Mouse (Mus musculus): ENCODE measurements around the gene Otud4. TPM values are rescaled to one million over a fixed set of nuclear protein-coding genes. Genes with fewer than 3 reads are reported as not detected.
"Not testable (repeated sequence)": the region's sequence is repeated elsewhere in the genome, so short reads cannot be mapped to it uniquely, and the experiment has no call there.

The Otud4 gene
- polyA plus RNA-seq (2016; fragmentation: Nextera tagmentation; extraction: Ambion mirVana): 15.4 and 16.6 TPM in 2 replicates

DNA sequence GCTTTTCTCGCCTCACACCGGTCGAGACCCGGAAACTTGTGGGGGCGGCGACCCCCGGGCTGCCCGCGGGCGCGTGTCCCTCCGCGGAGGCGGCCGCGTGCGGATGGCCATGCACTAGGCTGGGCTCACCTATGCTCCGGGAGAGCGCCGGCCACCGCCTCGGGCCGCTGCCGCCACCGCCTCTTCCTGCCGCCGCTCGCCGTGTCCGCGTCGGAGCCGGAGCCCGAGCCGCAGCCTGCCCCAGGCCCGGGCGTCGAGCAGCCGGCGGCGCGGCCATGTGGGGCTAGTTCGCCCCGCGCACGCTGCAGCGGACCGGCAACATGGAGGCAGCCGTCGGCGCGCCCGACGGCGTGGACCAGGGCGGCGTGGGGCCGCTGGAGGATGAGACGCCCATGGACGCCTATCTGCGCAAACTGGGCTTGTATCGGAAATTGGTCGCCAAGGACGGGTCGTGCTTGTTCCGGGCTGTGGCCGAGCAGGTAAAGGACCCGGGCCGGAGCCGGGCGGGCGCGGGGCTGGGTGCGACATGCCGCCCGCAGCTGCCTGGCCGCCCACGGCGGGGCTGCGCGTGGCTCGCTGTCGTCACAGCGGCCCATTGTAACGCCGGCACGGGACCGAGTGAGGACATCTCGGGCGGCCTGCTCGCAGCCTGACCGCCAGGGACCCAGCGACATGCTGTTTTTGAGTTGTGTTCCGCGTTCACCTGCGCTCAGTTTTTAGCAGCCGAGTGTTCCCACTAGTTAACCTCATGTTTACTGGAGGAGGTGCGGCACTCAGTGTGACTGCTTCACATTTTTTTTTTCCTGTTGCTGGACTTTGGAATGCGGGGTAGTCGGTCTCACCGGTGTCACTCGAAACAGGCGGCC lies at the start of gene Otud4:
Gene Otud4, plus strand, starts transcription at position 33 of the 866 bp plus-strand sequence.
- Histone ChIP-seq H3K9me3 (replicated peaks) (no peaks in the 10 kb centered on the region), H3K27ac (peak within 1 kb of the TSS; percentile 98), H3K4me3 (peak within 1 kb of the TSS; percentile 76), H3K4me1 (peaks cover 27% of the 10 kb centered on the region), H3K36me3 (peaks cover 20% of the 10 kb centered on the region), H3K27me3 (ENCODE audit: low read depth, poor library complexity, severe bottlenecking) (no peaks in the 10 kb centered on the region)
- DNase-seq (ENCODE audit: low spot score): no peak
- under 1% methylated on average over 103 of the region's 103 CpGs for WGBS

DNA sequence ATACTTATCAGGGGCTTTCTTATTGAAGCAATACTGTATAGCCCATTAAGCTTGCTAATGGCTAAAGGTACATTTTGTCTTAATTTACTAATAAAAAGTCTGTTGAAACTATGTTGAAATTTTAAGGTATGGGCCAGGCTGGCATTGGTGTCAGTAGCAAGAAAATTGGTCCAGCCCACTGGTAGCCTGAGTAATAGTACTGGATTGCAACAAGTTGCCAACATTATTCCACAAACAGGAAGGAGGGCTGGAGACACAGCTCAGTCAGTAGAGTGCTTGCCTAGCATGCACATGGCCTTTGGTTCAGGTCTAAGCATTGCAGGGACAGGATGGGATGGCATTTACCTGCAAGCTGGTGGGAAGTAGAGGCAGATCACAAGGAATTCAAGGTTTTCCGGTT lies 38.5 kb upstream of the Otud4 start:
- WGBS: 81% methylated on average over 1 of the region's 1 CpGs
- Histone ChIP-seq H3K4me3 (no peak overlapping the region), H3K27me3 (ENCODE audit: low read depth, poor library complexity, severe bottlenecking) (no peaks in the 10 kb centered on the region), H3K4me1 (no peaks in the 10 kb centered on the region), H3K36me3 (no peaks in the 10 kb centered on the region), H3K9me3 (replicated peaks) (no peaks in the 10 kb centered on the region), H3K27ac (no peak overlapping the region)
- DNase-seq (ENCODE audit: low spot score): no peak

DNA sequence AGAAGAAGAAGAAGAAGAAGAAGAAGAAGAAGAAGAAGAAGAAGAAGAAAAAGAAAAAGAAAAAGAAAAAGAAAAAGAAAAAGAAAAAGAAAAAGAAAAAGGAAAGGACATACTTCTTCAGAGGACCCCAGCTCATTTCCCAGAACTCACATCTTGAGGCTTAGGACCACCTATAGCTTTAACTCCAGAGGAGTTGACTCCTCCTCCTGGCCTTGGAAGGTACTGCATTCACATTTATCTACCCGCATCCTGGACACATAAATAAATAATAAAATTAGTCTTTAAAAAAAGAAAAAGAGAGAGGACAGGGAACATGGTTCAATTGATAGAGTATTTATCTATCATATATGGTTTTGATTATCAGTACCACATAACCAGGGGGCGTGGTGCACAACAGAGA lies 36.2 kb upstream of the Otud4 start:
- not testable (repeated sequence) for DNase-seq (ENCODE audit: low spot score); H3K9me3 ChIP-seq (replicated peaks)
- 34% methylated on average over 2 of the region's 2 CpGs for WGBS

DNA sequence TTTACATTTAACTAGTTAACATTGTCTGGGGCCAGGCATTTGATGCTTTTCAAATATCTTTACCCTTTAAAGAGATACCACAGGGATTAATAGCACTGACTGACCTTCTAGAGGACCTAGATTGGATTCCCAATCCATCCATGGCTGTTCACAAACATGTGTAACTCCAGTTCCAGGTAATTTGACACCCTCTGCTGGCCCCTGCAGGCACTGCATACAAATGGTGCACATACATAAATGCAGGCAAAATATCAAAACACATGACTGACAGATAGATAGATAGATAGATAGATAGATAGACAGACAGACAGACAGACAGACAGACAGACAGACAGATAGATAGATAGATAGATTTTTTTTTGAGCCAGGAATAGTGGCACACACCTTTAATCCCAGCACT lies 33.2 kb upstream of the Otud4 start:
- Histone ChIP-seq H3K27ac (no peak overlapping the region), H3K9me3 (replicated peaks) (no peaks in the 10 kb centered on the region), H3K27me3 (ENCODE audit: low read depth, poor library complexity, severe bottlenecking) (no peaks in the 10 kb centered on the region), H3K36me3 (no peaks in the 10 kb centered on the region), H3K4me3 (no peak overlapping the region), H3K4me1 (no peaks in the 10 kb centered on the region)
- DNase-seq (ENCODE audit: low spot score): no peak

More for the DNA sequence above, 36.2 kb upstream of the Otud4 start:
- not testable (repeated sequence) for H3K4me3 ChIP-seq; H3K27me3 ChIP-seq (ENCODE audit: low read depth, poor library complexity, severe bottlenecking); H3K27ac ChIP-seq; H3K36me3 ChIP-seq; H3K4me1 ChIP-seq

DNA sequence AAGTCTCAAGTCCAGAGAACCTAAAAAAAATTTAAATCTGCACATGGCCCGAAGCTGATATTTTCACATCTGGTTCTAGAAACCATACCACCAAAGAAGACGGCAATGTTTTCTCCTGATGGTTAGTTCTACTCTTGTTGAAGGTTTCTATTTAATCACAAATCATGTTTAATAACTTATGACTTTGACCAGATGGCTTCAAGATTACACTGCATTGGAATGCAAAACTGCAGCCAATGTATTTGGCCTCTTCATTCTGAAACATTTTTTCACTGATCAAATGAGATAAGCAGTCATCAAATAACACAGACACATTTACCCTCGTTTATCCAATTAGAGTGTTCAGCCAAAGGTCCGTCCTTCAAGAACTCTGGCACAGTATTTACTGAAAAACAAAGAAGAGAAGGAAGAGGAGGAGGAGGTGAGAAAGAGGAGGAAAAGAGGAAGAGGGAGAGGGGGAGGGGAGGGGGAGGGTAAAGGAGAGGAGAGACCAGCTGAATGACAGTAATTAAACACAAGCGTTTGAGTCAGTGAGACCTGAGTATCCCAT lies 32.6 kb upstream of the Otud4 start:
- Histone ChIP-seq H3K27me3 (ENCODE audit: low read depth, poor library complexity, severe bottlenecking) (no peaks in the 10 kb centered on the region), H3K4me1 (no peaks in the 10 kb centered on the region), H3K27ac (no peak overlapping the region), H3K4me3 (no peak overlapping the region), H3K36me3 (no peaks in the 10 kb centered on the region), H3K9me3 (replicated peaks) (no peaks in the 10 kb centered on the region)
- WGBS: 81% methylated on average over 5 of the region's 5 CpGs
- no peak for DNase-seq (ENCODE audit: low spot score)

DNA sequence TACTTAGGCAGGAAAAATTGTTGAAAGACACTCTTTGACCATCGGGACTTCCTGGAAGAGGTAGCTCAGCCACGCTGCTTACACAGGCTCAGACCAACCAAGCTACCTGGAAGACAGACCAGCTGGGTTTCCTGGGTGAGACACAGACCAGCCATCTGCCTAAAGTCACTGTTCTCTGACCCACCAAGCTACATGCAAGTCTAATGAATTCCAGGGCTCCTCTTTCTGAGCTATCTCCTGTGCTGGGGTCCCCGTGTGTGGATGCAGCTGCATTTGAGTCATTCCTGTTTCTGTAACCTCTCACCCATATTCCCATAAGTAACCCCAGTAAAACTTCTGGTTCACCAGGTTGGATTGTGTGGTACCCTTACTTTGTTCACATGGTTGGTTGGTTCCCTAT lies 30.7 kb upstream of the Otud4 start:
- no peaks in the 10 kb centered on the region for H3K36me3 ChIP-seq
- DNase-seq (ENCODE audit: low spot score): no peak
- WGBS: 78% methylated on average over 3 of the region's 3 CpGs
- no peaks in the 10 kb centered on the region for H3K9me3 ChIP-seq (replicated peaks)
- no peak overlapping the region for H3K27ac ChIP-seq
- no peaks in the 10 kb centered on the region for H3K4me1 ChIP-seq
- H3K27me3 ChIP-seq (ENCODE audit: low read depth, poor library complexity, severe bottlenecking): no peaks in the 10 kb centered on the region
- H3K4me3 ChIP-seq: no peak overlapping the region

DNA sequence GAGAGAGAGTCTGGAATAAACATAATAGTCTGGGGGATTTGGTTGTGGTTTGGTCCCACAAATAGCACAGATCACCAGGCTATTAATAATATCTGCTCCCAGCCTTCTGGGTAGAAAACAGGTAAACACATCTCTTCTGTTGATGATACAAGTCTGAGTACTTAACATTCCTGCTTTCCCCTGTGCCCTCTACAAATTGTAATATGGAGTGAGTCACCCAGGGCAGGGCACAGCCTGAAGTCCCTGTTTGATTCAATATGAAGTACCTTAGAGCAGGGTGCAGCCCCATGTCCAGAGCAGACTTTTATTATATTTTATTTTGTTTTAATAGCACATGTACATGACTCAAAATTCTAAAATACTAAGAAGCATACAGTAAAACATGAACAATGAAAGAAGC lies 29.1 kb upstream of the Otud4 start:
- Histone ChIP-seq H3K27me3 (ENCODE audit: low read depth, poor library complexity, severe bottlenecking) (no peaks in the 10 kb centered on the region), H3K9me3 (replicated peaks) (no peaks in the 10 kb centered on the region), H3K4me1 (no peaks in the 10 kb centered on the region), H3K27ac (no peak overlapping the region), H3K36me3 (no peaks in the 10 kb centered on the region), H3K4me3 (no peak overlapping the region)
- no peak for DNase-seq (ENCODE audit: low spot score)

DNA sequence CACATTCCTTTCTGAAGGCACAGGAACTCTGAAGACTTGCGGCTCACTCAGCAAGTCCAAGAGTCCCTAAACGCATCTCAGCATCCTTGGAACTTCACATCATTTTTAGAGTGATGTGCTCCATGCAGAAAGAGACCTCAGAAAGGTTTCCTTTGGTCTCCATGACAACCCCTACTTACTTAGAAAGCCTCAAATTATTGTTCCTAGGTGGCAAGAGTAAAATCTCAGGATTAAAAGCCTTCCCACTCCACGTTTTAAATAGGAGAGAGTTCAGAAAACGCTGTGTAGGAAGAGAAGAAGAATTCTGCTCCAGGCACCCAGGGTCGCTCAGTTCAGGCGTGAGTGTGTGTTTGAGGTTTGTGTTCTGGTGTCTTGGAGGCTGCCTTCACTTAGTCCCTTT lies 27.1 kb upstream of the Otud4 start:
- 84% methylated on average over 6 of the region's 6 CpGs for WGBS
- no peaks in the 10 kb centered on the region for H3K9me3 ChIP-seq (replicated peaks)
- H3K36me3 ChIP-seq: no peaks in the 10 kb centered on the region
- DNase-seq (ENCODE audit: low spot score): no peak
- no peak overlapping the region for H3K27ac ChIP-seq
- no peak overlapping the region for H3K4me3 ChIP-seq
- no peaks in the 10 kb centered on the region for H3K27me3 ChIP-seq (ENCODE audit: low read depth, poor library complexity, severe bottlenecking)
- H3K4me1 ChIP-seq: peaks cover 9% of the 10 kb centered on the region

DNA sequence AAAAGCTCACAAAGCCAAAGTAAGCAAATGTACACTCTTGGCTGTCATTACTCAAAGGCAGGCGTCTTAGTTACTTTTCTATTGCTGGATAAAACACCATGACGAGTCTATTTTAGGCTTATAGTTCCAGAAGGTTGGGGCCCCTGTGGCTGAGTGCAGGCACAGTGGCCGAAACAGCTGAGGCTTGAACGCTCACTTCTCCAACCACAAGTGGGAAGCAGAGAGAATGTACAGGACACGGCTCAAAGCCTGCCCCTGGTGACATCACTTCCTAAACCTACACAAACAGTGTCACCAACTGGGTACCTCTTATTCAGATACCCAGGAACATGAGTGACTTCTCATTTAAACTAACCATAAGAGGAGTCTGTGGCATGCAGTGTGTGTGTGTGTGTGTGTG lies 26.5 kb upstream of the Otud4 start:
- Histone ChIP-seq H3K27ac (no peak overlapping the region), H3K4me1 (peaks cover 9% of the 10 kb centered on the region), H3K36me3 (no peaks in the 10 kb centered on the region), H3K9me3 (replicated peaks) (no peaks in the 10 kb centered on the region), H3K4me3 (no peak overlapping the region), H3K27me3 (ENCODE audit: low read depth, poor library complexity, severe bottlenecking) (no peaks in the 10 kb centered on the region)
- WGBS: 79% methylated on average over 5 of the region's 5 CpGs
- no peak for DNase-seq (ENCODE audit: low spot score)

DNA sequence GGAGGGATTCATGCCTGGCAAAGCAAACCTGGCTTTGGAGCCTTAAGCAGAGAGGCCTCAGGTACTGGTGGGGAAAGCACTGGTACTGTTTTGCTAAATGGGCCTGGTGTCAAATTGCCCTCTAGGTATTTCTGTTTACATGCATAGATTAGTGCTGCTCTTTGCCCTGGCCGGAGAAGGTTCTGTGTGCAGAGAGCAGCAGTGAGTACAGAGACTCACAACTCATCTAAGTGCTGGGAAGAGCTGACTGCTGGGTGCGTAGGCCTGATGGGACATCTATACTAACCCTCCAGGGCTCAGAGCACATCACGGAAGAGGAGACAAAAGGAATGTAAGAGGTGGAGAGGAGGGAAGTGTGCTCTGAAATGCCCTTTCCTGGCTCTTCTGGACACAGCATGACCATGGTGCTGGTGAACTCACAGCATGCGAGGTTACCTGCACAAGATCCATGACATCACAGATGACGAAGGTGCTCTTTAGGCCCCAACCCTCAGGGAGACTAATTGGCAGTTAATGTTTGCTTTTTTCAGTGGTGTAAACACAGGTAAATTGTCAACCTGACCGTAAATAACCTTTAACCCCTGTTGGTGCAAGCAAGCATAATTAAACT lies 23.6 kb upstream of the Otud4 start:
- WGBS: 69% methylated on average over 6 of the region's 6 CpGs
- no peaks in the 10 kb centered on the region for H3K9me3 ChIP-seq (replicated peaks)
- H3K27me3 ChIP-seq (ENCODE audit: low read depth, poor library complexity, severe bottlenecking): no peaks in the 10 kb centered on the region
- no peak for DNase-seq (ENCODE audit: low spot score)
- H3K4me3 ChIP-seq: no peak overlapping the region
- H3K4me1 ChIP-seq: peaks cover 20% of the 10 kb centered on the region
- H3K36me3 ChIP-seq: no peaks in the 10 kb centered on the region
- H3K27ac ChIP-seq: no peak overlapping the region

DNA sequence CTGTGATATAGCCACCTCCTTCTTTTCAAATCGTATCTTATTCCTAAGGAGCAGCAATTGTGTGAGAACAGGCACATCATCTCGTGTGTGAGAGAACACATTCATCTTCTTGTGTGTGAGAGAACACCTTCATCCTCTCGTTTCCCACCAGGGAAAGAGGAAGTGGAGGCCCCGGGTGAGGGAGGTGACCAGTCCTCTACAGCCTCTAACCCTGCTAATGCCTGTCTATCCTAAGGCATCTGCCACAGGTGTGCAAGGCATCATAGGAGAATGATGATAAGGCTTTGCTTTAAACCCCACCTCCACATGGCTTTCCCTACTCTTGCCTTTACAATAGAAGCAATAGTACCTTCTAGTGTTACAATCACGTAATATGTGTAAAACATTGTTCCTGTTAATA lies 20.5 kb upstream of the Otud4 start:
- WGBS: 70% methylated on average over 5 of the region's 5 CpGs
- Histone ChIP-seq H3K36me3 (no peaks in the 10 kb centered on the region), H3K27ac (no peak overlapping the region), H3K9me3 (replicated peaks) (no peaks in the 10 kb centered on the region), H3K4me3 (no peak overlapping the region), H3K4me1 (peaks cover 21% of the 10 kb centered on the region), H3K27me3 (ENCODE audit: low read depth, poor library complexity, severe bottlenecking) (no peaks in the 10 kb centered on the region)
- no peak for DNase-seq (ENCODE audit: low spot score)

DNA sequence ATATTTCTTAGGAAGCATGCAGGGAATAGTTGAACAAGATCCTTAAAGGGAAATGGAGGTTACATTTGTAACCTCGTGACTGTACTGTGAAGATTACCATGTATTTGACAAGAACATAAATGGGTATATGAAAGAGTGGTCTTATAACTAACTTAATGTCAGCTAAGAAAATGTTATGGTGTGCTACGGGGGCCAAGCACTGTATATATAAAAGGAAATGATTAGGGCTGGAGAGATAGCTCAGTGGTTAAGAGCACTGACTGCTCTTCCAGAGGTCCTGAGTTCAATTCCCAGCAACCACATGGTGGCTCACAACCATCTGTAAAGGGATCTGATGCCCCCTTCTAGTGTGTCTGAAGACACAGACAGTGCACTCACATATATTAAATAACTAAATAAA lies 20.1 kb upstream of the Otud4 start:
- Histone ChIP-seq H3K27ac (no peak overlapping the region), H3K4me3 (no peak overlapping the region)
- 84% methylated on average over 2 of the region's 2 CpGs for WGBS

DNA sequence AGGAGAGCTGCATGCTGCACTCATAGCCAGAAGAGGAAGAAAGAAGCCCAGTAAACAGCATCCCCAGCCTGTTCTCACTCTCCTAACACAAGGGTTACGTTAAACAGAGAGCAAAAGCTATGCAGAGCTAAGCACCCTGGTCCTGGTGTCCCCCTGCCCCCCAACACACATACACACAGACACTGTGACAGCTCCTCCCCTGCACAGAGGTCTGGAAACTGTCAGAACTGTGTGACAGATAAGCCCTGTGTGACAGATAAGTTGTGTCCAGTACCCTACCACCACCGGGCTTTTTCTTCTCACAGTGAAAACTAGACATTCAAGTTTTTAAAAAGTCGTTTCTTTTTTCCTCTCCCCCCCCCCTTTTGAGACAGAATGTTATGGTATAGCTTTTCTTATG lies 19.4 kb upstream of the Otud4 start:
- H3K4me1 ChIP-seq: peaks cover 21% of the 10 kb centered on the region
- 27% methylated on average over 3 of the region's 3 CpGs for WGBS
- no peak for DNase-seq (ENCODE audit: low spot score)
- H3K9me3 ChIP-seq (replicated peaks): no peaks in the 10 kb centered on the region
- no peaks in the 10 kb centered on the region for H3K27me3 ChIP-seq (ENCODE audit: low read depth, poor library complexity, severe bottlenecking)
- no peak overlapping the region for H3K4me3 ChIP-seq
- no peaks in the 10 kb centered on the region for H3K36me3 ChIP-seq
- H3K27ac ChIP-seq: no peak overlapping the region

More for the DNA sequence above, 20.1 kb upstream of the Otud4 start:
- no peaks in the 10 kb centered on the region for H3K9me3 ChIP-seq (replicated peaks)
- H3K4me1 ChIP-seq: peaks cover 21% of the 10 kb centered on the region
- DNase-seq (ENCODE audit: low spot score): no peak
- H3K27me3 ChIP-seq (ENCODE audit: low read depth, poor library complexity, severe bottlenecking): no peaks in the 10 kb centered on the region
- H3K36me3 ChIP-seq: no peaks in the 10 kb centered on the region

Data from limb, embryonic 10.5 days (tissue).